Comparison of ENCODE assay signal across 1 mouse cellular context in the genomic region with DNA sequence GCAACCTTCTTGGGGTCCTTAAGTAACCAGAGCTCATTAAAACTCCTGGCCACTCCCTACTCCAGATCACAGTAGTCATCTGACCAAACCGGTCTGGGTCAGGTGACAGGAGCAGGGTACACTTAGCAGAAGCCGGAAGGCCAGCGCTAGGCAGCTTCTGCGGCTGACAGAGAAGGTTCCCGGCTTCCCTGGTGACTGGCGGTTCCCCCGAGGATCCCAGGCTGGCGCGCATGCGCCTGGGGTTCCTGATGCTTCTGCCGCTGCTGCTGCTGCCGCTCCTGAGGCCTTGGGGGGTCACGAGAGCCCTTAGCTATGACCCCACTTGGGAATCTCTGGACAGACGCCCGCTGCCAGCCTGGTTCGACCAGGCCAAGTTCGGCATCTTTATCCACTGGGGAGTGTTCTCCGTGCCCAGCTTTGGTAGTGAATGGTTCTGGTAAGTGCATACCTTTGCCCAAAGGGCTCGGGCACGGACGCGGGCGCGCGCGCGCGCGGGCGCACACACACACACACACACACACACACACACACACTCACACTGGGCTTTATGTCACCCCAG.
TF ChIP-seq lines count a peak whose summit lies in the region.

No protein-coding gene starts in this region.

TF ChIP-seq in ES-E14, 5 proteins besides CTCF, POLR2A, EP300 and RAD21 (continued from another document):
- no peak for TF ChIP-seq ZNF384 (IDR thresholded peaks at IDR 0.05; ENCODE audit: low read depth, low read length)
- TF ChIP-seq MAFK (IDR thresholded peaks at IDR 0.05; ENCODE audit: insufficient read depth, low read depth, low read length): no peak
- no peak for TF ChIP-seq CHD2 (IDR thresholded peaks at IDR 0.05; ENCODE audit: low read depth, low read length)
- no peak for TF ChIP-seq ZC3H11A (IDR thresholded peaks at IDR 0.05; ENCODE audit: borderline replicate concordance, low read depth, low read length)
